Mouse (Mus musculus): ENCODE data around the gene S1pr2.

S1pr2 gene

DNA sequence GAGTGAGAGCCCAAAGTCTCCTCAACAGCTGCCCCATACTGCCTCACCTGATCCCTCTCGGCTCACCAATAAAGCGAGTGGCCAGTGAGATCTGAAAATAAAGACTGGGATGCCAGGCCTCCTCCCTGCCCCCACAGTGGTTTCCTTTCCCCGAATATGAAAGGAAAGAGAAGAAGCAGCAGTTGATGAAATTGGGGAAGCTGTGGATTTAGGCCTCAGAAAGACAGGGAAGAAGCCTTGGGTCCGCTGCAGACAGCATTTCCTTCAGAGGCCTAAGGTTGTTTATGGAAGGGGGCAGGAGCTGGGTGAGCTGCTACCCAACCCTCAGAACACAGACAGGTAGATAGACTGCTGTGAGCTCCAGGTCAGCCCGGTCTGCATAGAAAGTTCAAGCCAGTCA is 9.8 kb downstream of the S1pr2 start:
- no peak for DNase-seq (ENCODE audit: low spot score)

DNA sequence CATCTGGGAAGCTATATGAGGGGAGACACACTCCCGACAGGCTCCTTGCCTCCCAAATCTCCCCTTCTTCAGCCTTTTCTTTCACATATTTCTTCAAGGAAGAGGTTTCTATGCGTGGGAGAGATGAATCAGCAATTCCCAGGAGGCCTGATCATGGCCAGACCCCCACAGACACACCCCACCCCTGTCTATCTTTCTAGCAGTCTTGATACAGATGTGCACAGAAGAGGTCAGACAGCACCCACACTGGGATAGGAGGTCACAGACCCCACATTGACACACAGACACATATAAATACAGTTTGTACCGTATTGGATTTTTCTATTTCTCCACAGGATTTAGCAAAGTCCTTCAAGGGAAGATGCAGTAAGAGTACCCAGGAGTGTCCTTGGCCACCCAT is 10.6 kb downstream of the S1pr2 start:
- no peak for DNase-seq (ENCODE audit: low spot score)

DNA sequence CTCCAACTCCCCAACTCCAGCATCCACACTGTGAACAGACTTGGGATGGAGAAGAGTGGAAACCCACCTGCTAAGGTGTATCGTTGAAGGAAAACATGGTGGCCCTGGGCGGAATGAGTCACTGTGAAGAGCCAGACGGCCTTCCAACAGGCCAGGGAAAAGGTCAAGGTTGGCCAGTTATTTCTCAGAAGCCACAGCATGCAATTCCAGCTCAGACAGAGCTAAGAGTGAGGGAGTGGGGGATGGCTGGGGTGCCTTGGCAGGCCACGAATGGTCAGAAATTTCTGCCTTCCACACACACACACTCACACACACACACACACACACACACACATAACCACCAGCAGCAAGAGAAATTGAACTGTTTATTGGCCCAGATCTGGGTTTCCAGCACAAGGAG is 11.0 kb downstream of the S1pr2 start:
- peak; percentile 41 for DNase-seq (ENCODE audit: low spot score)

DNA sequence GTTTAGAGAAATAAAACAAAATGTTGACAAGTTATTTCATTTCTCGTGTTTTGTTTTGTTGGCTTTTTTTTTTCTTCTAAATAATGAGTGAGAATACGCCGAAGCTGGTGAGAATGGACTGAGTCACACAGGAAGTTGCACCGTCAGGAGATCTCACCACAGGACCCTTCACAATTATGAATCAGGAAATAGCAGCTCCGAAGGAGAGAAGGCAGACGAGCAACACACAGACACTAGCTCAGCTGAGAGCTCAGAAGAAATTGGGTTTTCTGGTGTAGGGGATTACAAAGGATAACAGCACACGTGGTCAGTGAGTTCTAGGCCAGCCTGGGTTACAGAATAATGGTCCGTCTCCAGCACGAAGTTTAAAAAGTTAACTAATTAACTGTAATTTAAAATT is 15.0 kb downstream of the S1pr2 start:
- DNase-seq (ENCODE audit: low spot score) = no peak

DNA sequence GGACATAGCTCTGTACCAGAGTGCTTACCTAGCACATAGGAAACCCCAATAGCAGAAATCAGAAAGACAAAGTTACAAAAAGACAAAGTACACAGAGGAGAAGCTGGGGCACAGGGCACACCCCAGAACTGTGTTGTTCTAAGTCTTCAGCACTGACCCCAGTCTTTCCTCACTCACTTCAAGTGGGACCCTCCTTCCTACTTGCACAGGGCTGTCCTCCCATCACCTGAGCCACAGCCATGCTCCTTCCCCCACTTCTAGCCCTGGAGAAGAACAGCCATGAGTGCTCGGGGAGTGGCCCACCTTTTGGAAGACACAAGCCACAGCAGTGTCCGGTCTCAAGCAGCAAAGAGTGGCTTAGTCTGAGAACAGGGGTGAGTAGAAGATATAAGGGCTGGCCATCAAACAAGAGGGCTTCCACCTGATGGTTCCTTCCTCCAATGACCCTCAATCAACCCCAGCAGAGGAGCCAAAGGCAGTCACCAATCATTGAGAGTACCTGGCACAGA is 17.1 kb downstream of the S1pr2 start, which contains the start of gene Dnmt1:
Gene Dnmt1 (minus strand): TSS at position 459 of the 509 bp plus-strand sequence.
- no peak for DNase-seq (ENCODE audit: low spot score)

DNA sequence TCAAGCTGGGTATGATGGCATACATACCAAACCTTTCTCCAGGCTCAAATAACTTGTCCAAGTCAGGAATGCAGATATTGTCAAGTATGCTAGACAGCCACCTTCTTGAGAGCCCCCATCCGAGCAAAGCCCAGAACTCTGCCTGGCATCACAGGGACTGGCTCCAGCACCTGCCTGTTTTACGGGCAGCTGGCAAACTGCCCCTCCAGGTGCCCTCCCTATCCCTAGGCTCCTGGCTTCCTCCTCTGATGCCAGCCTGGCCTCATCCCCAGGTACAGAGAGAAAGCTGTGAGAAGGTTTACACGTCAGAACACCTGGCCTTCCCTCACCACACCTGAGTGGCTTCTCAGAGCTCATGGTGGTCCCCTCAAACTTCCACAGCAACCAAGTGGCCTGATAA is 19.6 kb downstream of the S1pr2 start:
- no peak for DNase-seq (ENCODE audit: low spot score)

DNA sequence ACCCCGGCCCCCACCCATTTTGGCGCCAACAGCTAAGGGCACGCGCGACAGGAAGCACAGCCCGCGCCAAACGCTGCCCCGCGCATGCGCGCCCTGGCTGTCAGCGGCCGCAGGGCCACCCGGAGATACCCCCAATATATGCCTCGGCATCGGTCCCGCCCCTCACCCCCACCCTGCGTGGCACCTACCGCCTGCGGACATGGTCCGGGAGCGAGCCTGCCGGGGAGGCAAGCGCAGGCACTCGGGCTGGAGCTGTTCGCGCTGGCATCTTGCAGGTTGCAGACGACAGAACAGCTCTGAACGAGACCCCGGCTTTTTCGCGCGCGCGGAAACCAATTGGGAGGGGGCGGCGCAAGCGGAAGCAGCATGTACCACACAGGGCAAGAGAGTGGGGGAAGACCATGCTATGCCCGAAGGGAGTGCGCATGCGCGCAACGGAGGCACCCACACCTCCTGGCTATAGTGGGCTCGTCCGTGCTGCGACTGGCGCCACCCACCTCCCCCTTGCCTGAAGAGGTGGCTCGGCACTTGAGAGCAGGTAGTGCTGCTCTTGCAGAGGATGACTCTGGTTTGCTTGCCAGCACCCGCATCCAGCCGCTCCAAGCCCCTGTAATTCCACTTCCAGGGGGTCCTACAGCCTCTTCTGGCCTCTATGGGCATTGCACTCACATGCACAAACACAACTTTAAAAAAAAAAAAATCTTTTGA is 23.9 kb downstream of the S1pr2 start:
- DNase-seq (ENCODE audit: low spot score) = peak; percentile 96

DNA sequence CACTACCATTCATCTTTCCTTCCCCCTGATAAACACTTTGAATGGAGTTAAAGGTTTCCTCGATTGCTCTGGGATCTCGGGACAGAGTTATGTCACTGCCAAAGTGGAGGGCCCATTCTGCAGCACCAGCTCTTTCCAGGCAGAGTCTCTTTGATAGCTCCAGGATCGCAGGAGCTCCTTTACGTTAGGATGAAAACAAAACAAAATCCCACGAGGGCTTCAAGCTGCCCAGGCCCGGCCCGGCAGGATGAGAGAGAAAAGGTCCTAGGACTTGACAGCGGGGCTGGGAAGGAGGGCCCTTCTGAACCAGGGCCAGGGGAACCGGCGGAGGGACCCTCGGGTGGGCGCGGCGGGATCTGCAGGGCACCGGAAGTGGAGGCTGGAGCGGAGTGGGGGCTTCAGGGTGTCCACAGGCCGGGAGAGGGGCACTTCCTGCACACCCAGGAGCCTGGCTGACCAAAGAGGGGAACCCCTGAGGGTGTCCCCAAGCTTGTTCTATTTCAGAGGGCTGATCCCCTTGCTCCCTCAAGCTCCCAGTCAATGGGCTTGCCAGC is 24.5 kb downstream of the S1pr2 start:
- DNase-seq (ENCODE audit: low spot score) = no peak

DNA sequence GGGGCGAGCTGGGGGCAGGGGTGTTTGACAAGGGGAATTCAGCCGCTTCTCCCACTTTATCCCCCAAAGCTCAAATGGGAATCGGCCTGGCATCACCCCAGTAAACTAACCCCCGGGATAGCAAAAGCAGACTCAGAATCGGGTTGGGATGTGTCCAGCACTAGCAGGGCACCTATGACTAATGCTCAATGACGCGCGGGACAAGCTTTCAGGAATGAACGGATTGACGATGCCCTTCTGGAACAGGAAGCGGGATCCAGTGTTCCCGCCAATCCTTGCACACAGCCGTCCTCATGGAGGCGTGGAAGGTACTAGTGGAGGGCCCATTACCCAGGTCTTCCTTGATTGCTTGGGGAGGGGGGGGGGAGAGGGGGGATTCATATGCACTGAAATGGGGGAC is 25.1 kb downstream of the S1pr2 start:
- DNase-seq (ENCODE audit: low spot score) = no peak

DNA sequence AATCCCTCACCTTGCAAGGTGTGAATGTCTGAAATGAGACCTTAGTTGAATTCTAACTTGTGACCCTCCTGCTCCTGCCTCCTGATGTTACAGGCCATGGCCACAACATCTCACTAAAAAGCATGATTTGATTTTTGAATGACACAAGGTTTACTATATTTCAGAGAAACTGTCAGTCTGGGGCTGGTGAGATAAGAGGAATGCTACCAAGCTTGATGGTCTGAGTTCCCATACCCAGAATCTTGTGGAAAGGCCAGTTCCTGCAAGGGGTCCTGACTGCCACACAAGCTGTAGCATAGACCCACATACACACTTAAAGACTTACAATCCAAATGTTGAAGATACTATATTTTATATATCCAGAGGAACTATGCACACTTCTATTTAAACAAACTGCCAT is 26.2 kb downstream of the S1pr2 start:
- no peak for DNase-seq (ENCODE audit: low spot score)

DNA sequence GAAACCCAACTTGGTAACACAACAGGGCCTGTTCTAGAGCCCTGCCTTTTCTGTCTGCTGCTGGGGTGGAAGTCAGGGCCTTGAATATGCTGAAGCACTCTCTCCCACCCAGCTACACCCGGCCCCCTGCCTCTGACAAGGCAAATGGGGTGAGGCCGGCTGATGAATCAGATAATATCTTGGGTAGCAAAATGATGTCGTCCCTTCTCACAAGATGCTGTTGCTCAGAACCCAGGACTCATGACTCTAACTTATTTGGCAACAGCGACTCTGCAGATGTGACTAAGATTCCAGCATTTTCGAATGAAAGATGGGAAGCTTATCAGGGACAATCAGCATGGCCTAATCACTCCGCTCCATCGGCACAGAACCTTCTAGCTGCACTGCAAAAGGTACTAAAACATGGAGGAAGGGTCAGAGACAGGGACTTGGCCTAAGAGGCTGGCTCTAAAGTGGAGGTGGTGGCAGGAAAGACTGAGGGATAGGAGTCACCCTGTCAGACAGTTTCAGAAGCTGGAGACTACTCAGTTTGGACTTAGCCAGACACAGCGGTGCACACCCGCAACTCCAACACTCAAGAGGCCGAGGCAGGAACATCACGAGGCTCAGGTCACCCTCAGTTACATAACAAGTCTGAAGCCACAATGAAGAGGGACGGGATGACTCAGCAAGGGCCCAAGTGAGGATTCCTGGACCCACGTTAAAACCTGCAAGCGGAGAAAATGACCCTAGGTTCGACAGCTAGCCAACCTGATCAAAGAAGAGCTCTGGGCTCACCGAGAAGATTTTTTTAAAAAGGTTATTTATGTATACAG is 30.3 kb downstream of the S1pr2 start:
- DNase-seq (ENCODE audit: low spot score) = no peak

DNA sequence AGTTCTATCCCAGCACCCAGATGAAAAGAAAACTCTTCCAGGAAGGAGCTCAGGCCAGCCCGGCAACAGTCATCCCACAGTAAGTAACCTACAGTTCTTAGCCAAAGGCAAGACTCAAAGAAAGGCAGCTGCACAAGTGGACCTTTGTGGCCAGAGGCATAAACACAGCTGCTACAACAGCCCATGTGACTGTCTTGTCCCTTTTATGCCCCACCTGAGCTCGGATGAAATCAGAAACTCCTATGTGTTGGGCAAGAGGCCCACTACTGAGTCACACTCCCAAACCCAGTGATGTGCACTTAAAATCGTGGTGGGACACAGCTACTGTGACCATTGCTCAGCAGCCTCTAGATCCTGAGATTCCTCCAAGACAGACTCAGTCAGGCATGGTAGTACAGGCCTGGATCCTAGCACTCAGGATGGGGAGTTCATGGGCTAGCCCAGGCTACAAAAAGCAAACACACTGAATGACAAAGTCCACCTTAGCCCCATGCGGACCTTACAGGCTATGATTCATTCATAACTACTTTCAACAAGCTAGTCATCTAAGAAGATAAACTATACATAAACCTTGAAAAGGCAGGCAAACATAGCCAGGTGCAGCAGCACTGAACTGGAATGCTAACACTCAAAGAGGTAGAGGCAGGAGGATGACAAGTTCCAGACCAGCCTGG is 31.7 kb downstream of the S1pr2 start:
- no peak for DNase-seq (ENCODE audit: low spot score)

DNA sequence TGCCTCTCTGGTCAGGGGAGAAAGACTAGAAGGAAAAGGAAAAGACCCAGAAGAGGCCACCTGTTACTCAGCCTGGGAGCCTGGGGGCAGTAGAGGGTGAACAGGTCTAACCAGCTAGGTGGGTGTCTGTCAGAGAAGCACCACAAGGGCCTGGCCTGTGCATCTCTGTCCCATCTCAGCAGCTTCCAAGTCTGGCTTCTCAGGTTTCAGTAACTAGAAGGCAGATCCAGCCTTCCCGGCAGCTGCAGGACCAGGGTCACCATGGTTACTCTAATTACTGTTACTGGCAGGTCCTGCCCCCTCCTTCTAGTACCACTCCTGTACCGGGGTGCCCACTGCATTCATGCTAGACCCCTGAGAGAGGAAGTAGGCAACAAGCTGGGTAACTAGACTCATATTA is 32.7 kb downstream of the S1pr2 start:
- DNase-seq (ENCODE audit: low spot score) = no peak

DNA sequence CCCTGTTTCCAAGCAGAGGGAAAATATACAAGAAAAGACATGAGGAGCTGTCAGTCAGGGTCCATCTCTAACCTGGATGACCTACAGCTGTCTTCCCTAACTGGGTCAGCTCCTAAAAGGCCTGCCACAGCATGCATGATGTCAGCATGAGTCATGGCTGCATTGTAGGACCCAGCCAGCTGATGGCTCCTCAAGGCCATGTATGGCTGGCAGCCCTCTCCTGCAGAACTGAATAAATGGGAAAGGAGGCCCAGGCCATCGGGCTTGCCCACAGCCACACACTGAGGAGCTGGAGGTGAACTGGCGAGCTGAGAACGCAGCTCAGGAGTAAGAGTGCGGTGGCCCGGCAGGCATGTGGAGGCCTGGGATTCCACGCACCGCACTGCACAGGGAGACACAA is 33.2 kb downstream of the S1pr2 start:
- peak; percentile 54 for DNase-seq (ENCODE audit: low spot score)

DNA sequence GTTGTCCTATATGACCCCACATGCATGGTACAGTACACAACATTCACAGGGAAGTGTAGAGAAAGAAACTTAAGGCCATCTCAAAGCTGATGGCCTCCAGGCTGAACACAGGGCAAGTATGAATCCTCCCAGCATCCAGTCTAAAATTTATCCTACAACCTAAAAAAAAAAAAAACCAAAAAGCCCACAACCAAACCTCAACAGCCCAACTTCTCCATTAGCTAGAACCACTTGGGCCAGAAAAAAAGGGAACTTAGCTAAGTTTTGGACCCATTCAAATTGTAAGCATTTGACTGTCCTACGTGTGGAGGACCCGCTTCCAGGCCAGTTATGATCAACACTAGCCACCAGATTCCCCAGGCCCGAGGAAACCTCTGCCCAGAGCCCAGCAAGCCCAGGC is 53.3 kb downstream of the S1pr2 start:
- DNase-seq (ENCODE audit: low spot score) = no peak

DNA sequence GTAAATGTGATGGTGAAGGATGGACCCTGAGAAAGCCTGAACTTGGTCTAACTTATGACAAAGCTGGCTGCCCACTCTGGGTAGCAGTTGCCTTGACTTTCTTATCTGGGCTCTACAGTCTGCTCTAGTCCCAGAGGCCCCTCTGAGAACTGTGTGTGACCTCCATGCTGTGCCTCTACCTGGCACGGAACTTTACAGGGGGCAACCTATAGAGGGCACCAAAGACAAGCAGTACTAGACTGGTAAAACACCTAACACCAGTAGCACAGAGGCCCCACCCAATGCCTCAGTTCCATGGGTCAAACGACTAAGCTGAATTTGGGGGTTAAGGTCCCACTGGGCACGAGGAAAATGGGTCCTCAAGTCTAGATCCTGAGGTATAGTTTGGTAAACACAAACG is 60.4 kb downstream of the S1pr2 start:
- DNase-seq (ENCODE audit: low spot score) = no peak
